In the genomic region with DNA sequence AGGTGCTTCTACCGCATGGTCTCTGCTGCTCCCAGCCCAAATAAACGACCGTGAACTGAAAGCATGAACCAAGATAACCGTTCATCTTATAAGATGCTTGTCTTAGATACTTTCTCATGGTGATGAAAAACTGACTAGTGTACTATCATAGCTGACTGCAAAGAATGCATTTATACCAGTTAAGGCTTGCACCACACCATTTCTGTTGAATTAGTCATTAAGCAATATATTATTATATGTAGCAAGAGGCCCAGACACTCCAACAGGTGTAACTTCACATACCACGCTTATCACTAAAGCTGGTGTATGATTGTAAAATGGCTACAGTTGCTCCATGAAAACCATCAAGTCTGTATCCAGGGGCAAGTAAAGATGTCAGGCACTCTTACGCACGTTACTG, we compare ENCODE assay signal across 23 mouse cellular contexts. TPM values are rescaled to one million over a fixed set of nuclear protein-coding genes. Genes with fewer than 3 reads are reported as not detected.
"Had no signal": no experiment of that assay in that cellular context is flagged by ENCODE, and none has a peak within 500 bp of the region (broad histone marks: within the 10 kb centered on the region; RNA-seq: fewer than 3 reads in every experiment).

No protein-coding gene starts in this region.

- H3K27ac ChIP-seq: heart, embryonic 10.5 days; hindbrain, embryonic 10.5 days; hindbrain, embryonic 12.5 days; hindbrain, embryonic 14.5 days; layer of hippocampus, adult 2 months; left cerebral cortex, adult 2 months; limb, embryonic 10.5 days; limb, embryonic 12.5 days; liver, embryonic 13.5 days; liver, embryonic 15.5 days had no signal

- H3K4me2 ChIP-seq: heart, embryonic 12.5 days; hindbrain, embryonic 12.5 days; hindbrain, embryonic 14.5 days; limb, embryonic 12.5 days; liver, embryonic 13.5 days; liver, embryonic 15.5 days had no signal

- H3K9ac ChIP-seq: heart, embryonic 12.5 days; hindbrain, embryonic 12.5 days; hindbrain, embryonic 14.5 days; limb, embryonic 12.5 days; liver, embryonic 13.5 days; liver, embryonic 15.5 days had no signal

- H3K4me1 ChIP-seq: heart, embryonic 10.5 days; heart, embryonic 12.5 days; hindbrain, embryonic 10.5 days; hindbrain, embryonic 12.5 days; limb, embryonic 10.5 days; limb, embryonic 12.5 days; liver, embryonic 15.5 days had no signal

- H3K27me3 ChIP-seq: heart, embryonic 12.5 days; hindbrain, embryonic 12.5 days; limb, embryonic 12.5 days; liver, embryonic 13.5 days; liver, embryonic 15.5 days had no signal

- DNase-seq: gastrocnemius, postnatal 14 days; gastrocnemius, postnatal 36 days; heart, adult 18-20 months; heart, postnatal 10 days; heart, postnatal 4 days; kidney, adult 18-20 months; kidney, adult 8-10 months; kidney, postnatal 10 days; kidney, postnatal 25 days; kidney, postnatal 4 days; liver; liver, embryonic 13.5 days had no signal

- H3K36me3 ChIP-seq: heart, embryonic 10.5 days; heart, embryonic 12.5 days; hindbrain, embryonic 10.5 days; hindbrain, embryonic 12.5 days; limb, embryonic 10.5 days; limb, embryonic 12.5 days; liver, embryonic 13.5 days had no signal

- H3K9me3 ChIP-seq: heart, embryonic 10.5 days; heart, embryonic 12.5 days; hindbrain, embryonic 10.5 days; hindbrain, embryonic 12.5 days; limb, embryonic 10.5 days; limb, embryonic 12.5 days; liver, embryonic 13.5 days; liver, embryonic 15.5 days had no signal

- H3K4me3 ChIP-seq: heart, embryonic 10.5 days; heart, embryonic 12.5 days; hindbrain, embryonic 10.5 days; hindbrain, embryonic 12.5 days; layer of hippocampus, adult 2 months; left cerebral cortex, adult 2 months; limb, embryonic 10.5 days; limb, embryonic 12.5 days; liver, embryonic 13.5 days; liver, embryonic 15.5 days had no signal

- ATAC-seq: hindbrain, embryonic 16.5 days had no signal

RNA-seq across cellular contexts. Expression of gene Abcc2, which starts 7.8 kb away (rescaled TPM):
- polyA plus RNA-seq: hindbrain, embryonic 10.5 days; hindbrain, embryonic 12.5 days; limb, embryonic 12.5 days had no signal
